Mouse (Mus musculus): Measurements from ENCODE around the gene Lmf1.

The Lmf1 gene

GRCm38 (mm10) chr17:25700863-25701496, 122.1 kb downstream of the Lmf1 start:
- DNase-seq (ENCODE audit: low spot score in 2 of 2), result no peak

GRCm38 (mm10) chr17:25709994-25710393, 131.1 kb downstream of the Lmf1 start:
- DNase-seq (ENCODE audit: low spot score in 2 of 2), result no peak

GRCm38 (mm10) chr17:25711136-25711535, 132.3 kb downstream of the Lmf1 start:
- DNase-seq (ENCODE audit: low spot score in 2 of 2), result no peak

Measured in cerebellum, postnatal 4 days (tissue).